Mouse (Mus musculus): ENCODE measurements around the gene S100pbp.
A peak's percentile ranks its signal among the peaks of the same experiment; 100 is the strongest.

Gene S100pbp

DNA sequence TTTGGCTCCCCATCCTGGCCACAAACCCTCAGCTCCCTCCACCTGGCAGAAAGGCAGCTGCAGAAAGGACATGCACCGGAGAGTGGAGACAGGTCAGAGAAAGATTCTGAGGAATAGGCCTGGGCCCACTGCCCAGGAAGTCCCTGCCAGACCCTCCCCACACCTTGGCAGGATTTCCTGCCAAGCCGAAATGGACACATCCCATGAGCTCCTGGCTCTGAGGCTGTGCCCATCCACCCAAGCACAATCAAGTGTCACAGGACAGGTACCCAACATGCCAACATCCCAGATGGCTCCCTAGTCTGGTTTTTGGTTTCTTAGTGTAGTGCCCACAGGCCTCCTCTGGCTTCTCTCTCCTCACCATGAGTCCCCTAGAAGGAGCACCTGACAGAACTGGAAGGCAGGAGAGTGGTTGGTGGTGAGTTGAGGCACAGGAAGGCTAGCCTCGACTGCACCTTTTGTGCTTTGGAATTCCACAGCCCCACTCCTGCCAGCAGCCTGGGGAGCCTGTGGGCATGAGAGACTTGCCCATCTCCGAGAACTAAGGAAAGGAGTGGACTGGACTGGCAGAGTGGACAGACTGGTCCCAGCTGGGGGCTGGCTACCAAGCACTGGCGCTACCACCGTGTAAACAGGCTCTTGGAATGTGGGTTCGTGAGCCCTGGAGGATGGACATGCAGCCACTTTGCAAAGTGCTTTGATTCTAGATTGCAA is 31.0 kb upstream of the S100pbp start:
- peak; percentile 90 to 95 for DNase-seq

DNA sequence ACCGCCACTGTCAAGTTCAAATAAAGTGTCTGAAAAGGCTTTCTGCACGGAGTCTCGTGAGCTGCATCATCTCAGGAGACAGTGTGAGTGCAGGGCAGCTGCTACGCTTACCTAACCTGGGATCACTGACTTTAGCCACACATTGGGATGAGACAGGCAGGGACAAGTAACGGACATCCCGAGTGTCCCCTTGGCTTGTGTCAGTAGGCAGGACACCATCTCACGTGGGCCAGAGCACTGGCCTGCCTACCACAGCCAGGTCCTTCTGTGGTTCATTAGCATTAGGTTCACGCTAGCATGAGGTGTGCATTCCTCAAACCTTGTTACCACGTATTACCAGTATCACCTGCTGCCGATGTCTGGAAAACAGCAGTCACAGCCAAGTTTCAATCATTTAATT is 29.7 kb upstream of the S100pbp start:
- DNase-seq = no peak

DNA sequence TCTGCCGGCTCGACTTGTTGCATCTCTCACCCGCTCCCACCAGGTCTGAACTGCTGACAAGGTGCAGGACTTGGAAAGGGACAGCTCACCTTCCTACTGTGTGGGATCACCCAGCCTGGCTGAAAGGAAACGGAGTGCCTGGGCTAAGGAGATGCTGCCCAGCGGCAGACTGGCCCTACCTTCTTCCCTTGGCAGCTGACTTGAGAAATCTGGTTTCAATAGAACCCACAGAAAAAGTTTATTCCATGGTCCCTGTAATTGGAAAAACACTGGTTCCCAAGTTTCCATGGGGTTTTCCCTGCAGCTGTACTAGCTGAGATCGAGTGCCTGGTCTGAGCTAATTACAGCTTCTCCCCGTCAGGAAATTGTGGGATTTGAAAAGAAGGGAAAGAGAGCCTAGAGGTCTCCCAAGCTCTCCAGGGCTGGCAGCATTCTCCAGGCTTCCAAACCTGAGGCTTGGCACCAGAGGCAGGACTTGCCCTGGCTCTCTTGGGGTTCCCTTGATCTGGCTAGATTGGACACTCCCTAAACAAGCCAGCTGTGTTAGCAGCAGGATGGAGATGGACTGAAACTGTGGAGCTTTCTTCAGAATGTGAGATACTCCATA is 29.1 kb upstream of the S100pbp start:
- no peak for DNase-seq

DNA sequence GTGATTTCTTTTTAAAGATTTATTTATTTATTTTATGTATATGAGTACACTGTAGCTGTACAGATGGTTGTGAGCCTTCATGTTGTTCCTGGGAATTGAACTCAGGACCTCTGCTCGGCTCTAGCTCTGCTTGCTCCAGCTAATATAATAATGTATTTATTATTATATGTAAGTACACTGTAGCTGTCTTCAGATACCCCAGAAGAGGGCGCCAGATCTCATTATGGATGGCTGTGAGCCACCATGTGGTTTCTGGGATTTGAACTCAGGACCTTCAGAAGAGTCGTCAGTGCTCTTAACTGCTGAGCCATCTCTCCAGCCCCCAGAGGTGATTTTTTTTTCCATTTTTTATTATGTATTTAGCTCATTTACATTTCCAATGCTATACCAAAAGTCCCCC is 23.0 kb upstream of the S100pbp start:
- peak; percentile 59 to 69 for DNase-seq

GRCm38 (mm10) chr4:129211461-129211860 is 21.9 kb upstream of the S100pbp start:
- peak in 1 of 2 experiments; percentile 51 for DNase-seq

DNA sequence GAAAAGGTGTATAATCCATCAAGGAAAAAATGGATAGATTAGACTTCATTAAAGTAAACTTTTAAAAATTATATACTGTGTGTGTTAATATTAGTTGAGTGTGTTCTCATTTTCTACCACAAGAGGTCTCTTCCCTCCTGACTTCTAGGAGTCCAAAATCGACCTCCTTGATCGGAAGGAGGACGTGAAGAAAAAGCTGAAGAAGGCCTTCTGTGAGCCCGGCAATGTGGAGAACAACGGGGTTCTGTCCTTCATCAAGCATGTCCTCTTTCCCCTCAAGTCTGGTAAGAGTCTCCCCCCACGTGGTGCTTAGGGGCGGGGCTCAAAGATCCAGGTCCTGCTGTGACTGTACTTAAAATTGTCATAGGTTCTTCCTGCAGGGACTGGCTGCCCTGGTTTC is 20.0 kb upstream of the S100pbp start:
- DNase-seq = peak in 1 of 2 experiments; percentile 43

DNA sequence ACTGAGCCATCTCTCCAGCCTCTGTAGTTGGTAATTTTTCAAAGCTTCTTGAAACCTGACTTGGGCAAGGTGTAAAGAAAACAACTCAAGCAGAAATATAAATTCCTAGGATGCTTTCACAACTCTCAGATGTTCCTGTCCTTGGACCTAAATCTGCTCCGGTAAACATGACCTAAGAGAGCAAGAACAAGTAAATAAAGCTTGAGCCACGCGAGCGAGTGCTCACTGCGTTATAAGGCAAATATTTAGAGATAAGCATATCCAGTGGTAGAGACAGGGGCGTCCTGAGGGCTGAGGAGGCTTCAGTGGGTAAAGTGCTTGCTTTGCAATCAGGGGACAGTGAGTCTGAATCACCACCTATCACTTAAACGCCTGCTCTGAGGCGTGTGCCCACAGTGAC is 17.3 kb upstream of the S100pbp start:
- DNase-seq = no peak

- no peak for DNase-seq
These were observed 15.1 kb upstream of the S100pbp start for GRCm38 (mm10) chr4:129204655-129205054.

GRCm38 (mm10) chr4:129197514-129197913 is 8.0 kb upstream of the S100pbp start:
- no peak for DNase-seq

DNA sequence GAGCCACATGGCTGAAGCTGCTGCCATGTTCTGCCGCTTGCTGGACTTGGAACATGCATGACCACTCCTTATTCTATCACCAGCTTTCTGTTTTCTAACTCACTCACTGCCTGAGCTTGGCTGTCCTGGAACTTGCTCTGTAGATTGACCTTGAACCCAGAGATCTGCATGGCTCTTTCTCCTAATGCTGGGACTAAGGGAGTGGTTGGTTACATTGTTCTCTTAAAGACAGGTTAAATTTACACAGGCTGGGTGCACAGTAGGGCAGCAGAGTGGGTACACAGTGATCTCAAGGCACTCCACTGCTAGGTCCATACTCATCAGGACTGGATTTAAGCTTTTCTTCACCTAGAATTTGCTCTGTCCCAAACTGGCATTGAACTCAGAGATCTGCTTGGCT is 4.8 kb upstream of the S100pbp start:
- DNase-seq = no peak

- no peak for DNase-seq
These were observed 2.2 kb upstream of the S100pbp start for GRCm38 (mm10) chr4:129191691-129192090.

GRCm38 (mm10) chr4:129190538-129190937 is 1.0 kb upstream of the S100pbp start:
- peak; percentile 35 to 53 for DNase-seq

GRCm38 (mm10) chr4:129188803-129189541 is 555 bp downstream of the S100pbp start:
- DNase-seq = peak; percentile 72 to 73

GRCm38 (mm10) chr4:129188041-129188659 is 1.4 kb downstream of the S100pbp start:
- DNase-seq = no peak

DNA sequence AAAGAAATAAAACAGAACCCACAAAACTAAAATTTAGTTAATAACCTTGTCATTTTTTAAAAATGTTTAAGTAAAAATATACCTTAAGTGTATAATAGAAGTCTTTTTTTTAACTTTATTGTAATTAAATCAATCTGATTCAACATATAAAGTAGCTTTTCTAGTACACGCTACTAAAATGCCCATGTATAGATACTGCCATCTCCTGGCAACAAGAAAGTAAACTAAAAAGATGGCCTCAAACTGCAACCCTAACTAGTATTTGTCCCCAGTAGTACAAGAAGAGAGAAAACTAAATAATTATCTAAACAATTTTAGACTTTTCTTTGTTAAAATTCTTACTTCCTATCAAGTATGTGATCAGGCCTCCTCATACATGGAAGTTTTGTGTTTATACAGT is 10.0 kb downstream of the S100pbp start:
- no peak for DNase-seq

- peak in 1 of 2 experiments; percentile 19 for DNase-seq
These were observed 17.0 kb downstream of the S100pbp start for GRCm38 (mm10) chr4:129172529-129172928.

GRCm38 (mm10) chr4:129161581-129162255 is 27.8 kb downstream of the S100pbp start:
- DNase-seq = peak in 1 of 2 experiments; percentile 66

GRCm38 (mm10) chr4:129161076-129161475 is 28.5 kb downstream of the S100pbp start:
- no peak for DNase-seq

GRCm38 (mm10) chr4:129158549-129158948 is 31.0 kb downstream of the S100pbp start:
- DNase-seq = no peak

- DNase-seq = no peak
These were observed 32.0 kb downstream of the S100pbp start for GRCm38 (mm10) chr4:129157541-129157940.

DNA sequence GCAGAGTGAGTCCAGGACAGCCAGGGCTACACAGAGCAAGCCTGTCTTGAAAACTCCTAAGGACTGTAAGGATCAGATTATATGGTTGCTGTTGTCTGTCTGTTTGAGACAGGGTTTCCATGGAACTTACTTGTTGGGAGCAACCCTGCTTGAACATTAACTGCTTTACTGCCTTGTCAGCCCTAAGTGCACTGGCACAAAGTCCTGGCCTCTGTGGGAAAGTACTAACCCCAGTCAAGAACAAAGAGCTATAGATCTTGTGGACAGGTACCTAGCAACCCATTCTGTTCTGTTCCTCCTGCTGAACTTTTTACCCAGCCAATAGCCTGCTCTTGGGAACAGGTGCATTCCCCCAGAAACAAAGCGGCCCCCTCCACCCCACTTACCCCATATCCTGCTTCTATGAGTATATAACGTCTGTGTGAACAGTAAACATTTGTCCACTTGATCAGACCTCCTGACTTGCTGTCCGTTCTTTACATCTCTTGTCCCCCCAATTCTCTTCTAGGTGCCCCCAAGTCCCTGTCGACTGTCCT is 38.2 kb downstream of the S100pbp start:
- DNase-seq = no peak

- DNase-seq = no peak
These were observed 40.2 kb downstream of the S100pbp start for GRCm38 (mm10) chr4:129149321-129149720.
